Mouse (Mus musculus) megakaryocyte, embryonic 14.5 days (primary cell): ENCODE data around the gene Glb1. TPM values are rescaled to one million over a fixed set of nuclear protein-coding genes. Genes with fewer than 3 reads are reported as not detected.

Experiments used
- H3K27me3 ChIP-seq: replicated peaks from 2 replicates; pipeline ENCODE3; 2012; ENCODE audit warnings: inconsistent platforms
- H3K36me3 ChIP-seq: replicated peaks from 2 replicates; pipeline ENCODE3; 2012; ENCODE audit warnings: low read length, inconsistent platforms, mixed read lengths
- H3K4me1 ChIP-seq: 2 replicates; pipeline ENCODE4 v1.6.1; 2012; ENCODE audit warnings: inconsistent platforms
- H3K4me3 ChIP-seq: replicated peaks from 2 replicates; pipeline ENCODE3; 2012; ENCODE audit warnings: moderate library complexity, mild to moderate bottlenecking, inconsistent platforms
- H3K9me3 ChIP-seq: 2 replicates; pipeline ENCODE4 v1.6.1; 2012; ENCODE audit warnings: inconsistent platforms
- FLI1 ChIP-seq: IDR thresholded peaks from 2 replicates; pipeline ENCODE4 v1.6.1; 2012; ENCODE audit warnings: low read length, inconsistent platforms, mixed read lengths
- GATA1 ChIP-seq: IDR thresholded peaks from 3 replicates; pipeline ENCODE4 v1.6.1; 2012; ENCODE audit warnings: mixed read lengths, low read length, inconsistent platforms, borderline replicate concordance
- polyA plus RNA-seq: library from polyadenylated mRNA; stranded (reverse); fragments of >175 nt; gene quantifications from 2 replicates; pipeline ENCODE4 v1.2.3, GENCODE M21; 2012; ENCODE audit warnings: low replicate concordance; ENCODE audit not compliant: insufficient read depth

Glb1 gene
- polyA plus RNA-seq, 1 experiment = 16.4 TPM

GRCm38 (mm10) chr9:114416646-114417517, 16.0 kb downstream of the Glb1 start:
- no peak overlapping the region for H3K4me3 ChIP-seq
- peaks cover 90% of the 10 kb centered on the region for H3K36me3 ChIP-seq
- H3K27me3 ChIP-seq = no peaks in the 10 kb centered on the region
- peaks cover 67% of the 10 kb centered on the region for H3K9me3 ChIP-seq
- H3K4me1 ChIP-seq = no peaks in the 10 kb centered on the region
- TF ChIP-seq GATA1 = no peak

GRCm38 (mm10) chr9:114418187-114418586, 17.3 kb downstream of the Glb1 start:
- Histone ChIP-seq H3K27me3 (no peaks in the 10 kb centered on the region), H3K36me3 (peaks cover 85% of the 10 kb centered on the region), H3K9me3 (peaks cover 54% of the 10 kb centered on the region), H3K4me3 (no peak overlapping the region), H3K4me1 (no peaks in the 10 kb centered on the region)
- TF ChIP-seq GATA1 (no peak), FLI1 (no peak)

DNA sequence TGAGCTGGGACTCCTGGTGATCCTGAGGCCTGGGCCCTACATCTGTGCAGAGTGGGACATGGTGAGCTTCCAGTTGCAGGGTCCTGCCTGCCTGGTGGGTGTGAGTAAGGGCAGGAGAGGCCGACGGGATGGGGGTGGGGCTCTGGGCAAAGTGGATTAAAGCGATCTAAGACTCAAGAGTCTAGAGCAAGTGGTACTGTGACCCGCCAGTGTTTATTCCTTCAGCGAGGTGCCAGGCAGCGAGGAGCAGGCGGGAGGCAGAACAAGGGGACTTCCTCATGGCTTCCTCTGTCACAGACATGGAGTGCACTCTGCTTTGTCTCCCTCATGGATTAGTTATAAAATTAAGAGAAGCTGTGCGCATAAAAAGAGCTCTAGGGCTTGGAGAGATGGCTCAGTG, 19.6 kb downstream of the Glb1 start:
- TF ChIP-seq FLI1 (no peak), GATA1 (no peak)
- Histone ChIP-seq H3K27me3 (no peaks in the 10 kb centered on the region), H3K4me3 (no peak overlapping the region), H3K36me3 (peaks cover 81% of the 10 kb centered on the region), H3K9me3 (peaks cover 34% of the 10 kb centered on the region), H3K4me1 (no peaks in the 10 kb centered on the region)

- Histone ChIP-seq H3K36me3 (peaks cover 81% of the 10 kb centered on the region), H3K27me3 (no peaks in the 10 kb centered on the region), H3K9me3 (peaks cover 33% of the 10 kb centered on the region), H3K4me3 (no peak overlapping the region), H3K4me1 (peaks cover 2% of the 10 kb centered on the region)
- TF ChIP-seq FLI1 (no peak), GATA1 (no peak)
These were observed 20.2 kb downstream of the Glb1 start for GRCm38 (mm10) chr9:114421045-114421444.

DNA sequence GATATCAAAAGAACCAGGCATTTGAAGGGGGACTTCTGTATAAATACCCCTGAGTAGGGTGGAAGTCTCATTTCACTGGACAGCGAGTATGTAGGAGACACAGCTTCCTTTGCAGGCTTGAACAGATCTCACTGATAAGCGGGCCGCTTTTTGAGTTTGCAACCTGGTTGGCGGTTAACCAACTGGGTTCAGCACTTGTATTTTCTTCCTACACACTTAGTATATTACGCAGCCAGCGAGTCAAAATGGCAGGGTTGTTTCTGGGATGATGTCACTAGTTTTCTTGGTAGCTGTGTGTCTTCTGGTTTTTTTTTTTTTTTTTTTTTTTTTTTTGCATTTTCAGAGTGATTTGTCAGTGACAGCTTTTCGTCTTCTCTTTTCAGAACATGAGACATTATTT, 20.9 kb downstream of the Glb1 start:
- H3K27me3 ChIP-seq = no peaks in the 10 kb centered on the region
- peaks cover 82% of the 10 kb centered on the region for H3K36me3 ChIP-seq
- no peak overlapping the region for H3K4me3 ChIP-seq
- H3K9me3 ChIP-seq = peaks cover 27% of the 10 kb centered on the region
- H3K4me1 ChIP-seq = peaks cover 9% of the 10 kb centered on the region
- TF ChIP-seq FLI1 (no peak), GATA1 (no peak)

DNA sequence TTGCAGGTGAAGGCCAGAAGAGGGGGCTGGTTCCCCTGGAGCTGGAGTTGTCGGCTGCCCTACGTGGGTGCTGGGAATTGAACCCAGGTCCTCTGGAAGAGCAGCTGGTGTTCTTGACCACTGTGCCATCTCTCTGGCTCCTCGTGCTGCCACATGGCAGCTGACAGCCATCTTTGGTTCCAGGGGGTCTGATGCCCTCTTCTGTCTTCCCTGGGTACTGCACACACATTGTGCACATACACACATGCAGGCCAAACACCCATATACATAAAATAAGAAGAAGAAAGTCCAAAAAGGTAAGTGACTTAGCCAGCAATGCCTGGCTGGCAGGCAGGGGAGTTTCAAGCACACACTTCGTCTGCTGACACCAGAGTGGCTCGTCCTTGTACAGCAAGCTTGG, 24.7 kb downstream of the Glb1 start:
- Histone ChIP-seq H3K9me3 (peaks cover 8% of the 10 kb centered on the region), H3K4me1 (peaks cover 29% of the 10 kb centered on the region), H3K4me3 (no peak overlapping the region), H3K27me3 (no peaks in the 10 kb centered on the region), H3K36me3 (peaks cover 86% of the 10 kb centered on the region)
- no peak for TF ChIP-seq GATA1
- no peak for TF ChIP-seq FLI1

GRCm38 (mm10) chr9:114426201-114426600, 25.3 kb downstream of the Glb1 start:
- Histone ChIP-seq H3K9me3 (peaks cover 7% of the 10 kb centered on the region), H3K36me3 (peaks cover 87% of the 10 kb centered on the region), H3K4me3 (peak overlapping the region; percentile 16), H3K27me3 (no peaks in the 10 kb centered on the region), H3K4me1 (peaks cover 29% of the 10 kb centered on the region)
- no peak for TF ChIP-seq FLI1
- no peak for TF ChIP-seq GATA1

- TF ChIP-seq GATA1 = no peak
- no peak for TF ChIP-seq FLI1
- Histone ChIP-seq H3K27me3 (no peaks in the 10 kb centered on the region), H3K36me3 (peaks cover 85% of the 10 kb centered on the region), H3K4me3 (no peak overlapping the region), H3K4me1 (peaks cover 29% of the 10 kb centered on the region), H3K9me3 (peaks cover 7% of the 10 kb centered on the region)
These were observed 26.5 kb downstream of the Glb1 start for GRCm38 (mm10) chr9:114427425-114427824.

- Histone ChIP-seq H3K4me3 (no peak overlapping the region), H3K4me1 (peaks cover 29% of the 10 kb centered on the region), H3K9me3 (peaks cover 7% of the 10 kb centered on the region), H3K27me3 (no peaks in the 10 kb centered on the region), H3K36me3 (peaks cover 86% of the 10 kb centered on the region)
- TF ChIP-seq FLI1 (no peak), GATA1 (no peak)
These were observed 27.4 kb downstream of the Glb1 start for GRCm38 (mm10) chr9:114428103-114428834.

- no peaks in the 10 kb centered on the region for H3K27me3 ChIP-seq
- H3K4me3 ChIP-seq = no peak overlapping the region
- H3K9me3 ChIP-seq = no peaks in the 10 kb centered on the region
- H3K4me1 ChIP-seq = peaks cover 4% of the 10 kb centered on the region; the same call in 1 of the 2 replicates
- H3K36me3 ChIP-seq = peaks cover 81% of the 10 kb centered on the region
- no peak for TF ChIP-seq GATA1
These were observed 34.8 kb downstream of the Glb1 start for GRCm38 (mm10) chr9:114435668-114436067.
